Mouse (Mus musculus): ENCODE data around the gene Rprd1b. TPM values are rescaled to one million over a fixed set of nuclear protein-coding genes. Genes with fewer than 3 reads are reported as not detected.

Gene Rprd1b
- total RNA-seq, 2 experiments from 2014 or later, result 34.4 to 57.0 TPM

DNA sequence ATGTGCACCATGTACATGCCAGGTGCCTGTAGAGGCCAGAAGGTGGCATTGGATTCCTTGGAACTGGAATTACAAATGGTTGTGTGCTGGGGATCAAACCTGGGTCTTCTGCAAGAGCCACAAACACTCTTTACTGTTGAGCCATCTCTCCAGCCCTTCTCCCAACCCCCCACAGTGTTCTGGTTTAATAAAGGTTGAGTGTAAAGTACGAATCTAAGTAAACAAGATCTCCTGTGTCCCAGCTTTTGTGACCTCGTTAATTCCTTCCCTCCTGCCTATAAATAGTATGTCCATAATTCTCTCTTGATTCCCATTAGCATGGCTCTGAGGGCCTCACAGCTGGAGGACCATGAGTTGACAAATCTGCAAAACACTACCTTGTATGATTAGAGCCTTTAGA is 49.7 kb downstream of the Rprd1b start:
- no peak for ATAC-seq (replicated peaks; ENCODE audit: low FRiP score, poor library complexity, severe bottlenecking)

DNA sequence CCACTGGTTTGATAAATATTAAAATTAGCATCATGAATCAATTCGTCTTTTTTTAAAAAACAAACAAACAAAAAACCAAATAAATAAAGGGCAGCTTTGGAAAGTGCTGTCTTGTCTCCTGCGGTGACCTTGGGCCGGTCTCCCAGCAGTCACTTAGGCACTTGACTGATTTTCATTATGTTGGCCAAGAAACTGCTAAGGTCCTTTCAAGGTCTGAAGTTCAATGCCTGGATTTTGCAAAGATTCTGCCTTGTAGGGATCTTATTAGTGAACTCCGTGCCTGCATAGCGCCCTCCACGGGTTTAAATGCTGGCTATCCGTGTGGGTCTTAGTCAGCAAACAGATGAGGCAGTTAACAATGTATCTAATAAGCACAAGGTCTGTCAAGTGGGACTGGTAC is 50.7 kb downstream of the Rprd1b start:
- no peak for ATAC-seq (replicated peaks; ENCODE audit: low FRiP score, poor library complexity, severe bottlenecking)

DNA sequence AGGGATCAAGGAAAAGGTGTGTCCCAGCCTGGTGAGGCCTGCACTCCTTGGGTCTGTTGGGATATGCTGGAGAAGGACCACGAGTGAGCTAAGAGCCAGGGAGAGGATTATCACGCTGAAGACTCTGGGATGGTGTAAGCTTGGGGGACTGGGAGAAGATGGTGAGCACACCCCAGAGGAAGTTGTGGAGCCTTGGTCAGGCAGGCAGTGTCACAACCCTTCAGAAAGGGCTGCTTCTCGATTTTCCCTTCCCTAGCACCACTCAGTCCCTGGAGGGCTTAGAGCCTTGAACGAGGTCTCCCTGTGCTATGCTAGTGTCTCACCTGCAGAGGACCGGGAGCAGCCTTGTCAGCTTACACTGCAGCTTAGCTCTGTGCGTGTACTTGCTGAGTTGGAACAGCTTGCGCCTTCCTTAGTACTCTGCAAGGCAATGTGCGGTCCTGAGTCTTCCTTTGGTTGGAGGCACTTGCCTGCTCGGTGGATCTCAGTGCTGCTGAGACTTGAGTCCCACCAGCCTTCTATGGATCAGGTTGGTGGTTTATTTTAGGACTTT is 51.6 kb downstream of the Rprd1b start:
- no peak for ATAC-seq (replicated peaks; ENCODE audit: low FRiP score, poor library complexity, severe bottlenecking)

DNA sequence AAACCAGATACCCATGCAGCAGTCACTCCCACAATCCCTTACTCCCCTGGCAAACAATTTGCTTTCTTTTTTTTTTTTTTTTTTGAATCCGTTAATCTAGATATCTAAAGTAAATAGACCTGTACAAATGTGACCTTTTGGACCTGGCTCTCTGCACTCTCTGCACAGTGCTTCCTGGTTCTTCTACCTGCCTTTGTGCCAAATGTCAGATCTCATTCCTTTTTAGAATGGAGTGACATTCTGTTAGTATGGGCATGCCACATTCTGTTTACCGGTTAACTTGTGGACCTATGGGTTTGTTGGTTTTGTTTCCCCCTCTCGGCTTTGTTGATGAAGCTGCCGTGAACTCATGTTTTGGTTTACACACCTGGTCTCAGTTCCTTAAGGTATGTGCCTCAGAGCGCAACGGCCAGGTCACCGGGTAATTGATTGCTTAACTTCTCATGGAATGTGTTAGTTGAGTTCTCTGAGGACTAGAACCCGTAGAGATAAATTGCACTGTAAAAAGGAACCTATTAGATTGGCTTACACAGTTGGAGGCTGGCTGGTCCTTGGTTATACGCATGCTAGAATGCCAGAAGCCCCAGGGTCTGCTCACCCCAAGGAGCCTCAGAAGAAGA is 52.4 kb downstream of the Rprd1b start:
- ATAC-seq (replicated peaks; ENCODE audit: low FRiP score, poor library complexity, severe bottlenecking), result no peak

DNA sequence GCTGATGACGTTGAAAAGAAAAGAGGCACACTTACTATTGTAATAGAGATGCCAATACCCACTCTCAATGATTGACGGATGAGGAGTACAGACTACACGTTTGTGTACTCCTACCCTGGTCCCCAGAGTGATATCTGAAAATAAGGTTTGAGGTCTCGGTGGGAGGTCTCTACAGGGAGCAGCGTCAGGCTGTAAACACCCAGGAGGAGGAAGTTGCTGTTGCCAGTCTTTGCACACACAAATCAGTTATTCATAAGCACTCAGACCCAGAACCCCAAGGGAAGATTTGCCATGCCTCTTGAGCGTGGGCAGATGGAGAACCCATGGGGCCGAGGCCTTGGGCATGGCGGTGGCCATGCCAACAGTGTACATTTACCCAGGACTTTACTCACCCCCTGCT is 56.2 kb downstream of the Rprd1b start:
- no peak for ATAC-seq (replicated peaks; ENCODE audit: low FRiP score, poor library complexity, severe bottlenecking)

DNA sequence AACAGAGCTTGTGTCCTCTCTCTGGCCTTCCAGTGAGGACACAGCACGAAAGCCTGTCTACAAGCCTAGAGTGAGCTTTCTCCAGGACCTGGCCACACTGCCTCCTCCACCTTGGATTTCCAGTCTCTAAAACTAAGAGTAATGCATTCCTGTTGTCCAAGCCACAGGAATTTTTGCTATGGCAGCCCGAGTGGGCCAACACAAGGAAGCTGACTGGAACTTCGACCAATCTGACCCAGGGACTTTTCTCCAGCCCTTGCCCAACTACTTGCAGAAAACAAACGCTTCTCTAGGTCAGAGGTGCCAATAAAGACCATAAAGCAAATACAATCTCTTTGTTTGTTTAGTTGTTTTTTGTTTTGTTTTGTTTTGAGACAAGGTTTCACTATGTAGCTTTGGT is 61.8 kb downstream of the Rprd1b start:
- ATAC-seq (replicated peaks; ENCODE audit: low FRiP score, poor library complexity, severe bottlenecking), result no peak

DNA sequence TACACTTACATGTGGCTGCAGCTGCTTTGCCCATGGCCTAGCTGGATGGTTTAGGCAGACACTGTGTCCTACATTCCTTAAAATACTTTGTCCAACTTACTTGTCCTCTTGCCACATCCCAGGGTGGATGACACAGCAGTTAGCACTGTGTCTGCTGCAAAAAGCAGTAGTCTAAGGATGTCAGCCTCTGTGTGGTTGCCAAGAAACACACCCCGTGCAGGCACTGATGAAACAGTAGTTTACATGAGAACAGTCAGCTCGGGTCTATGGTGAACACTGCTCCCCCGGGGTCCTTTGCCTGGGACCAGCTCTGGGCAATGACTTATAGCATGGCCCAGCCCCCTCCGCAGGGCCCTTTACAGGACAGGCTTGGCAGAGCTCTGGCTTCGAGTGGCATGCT is 65.0 kb downstream of the Rprd1b start:
- ATAC-seq (replicated peaks; ENCODE audit: low FRiP score, poor library complexity, severe bottlenecking), result no peak

DNA sequence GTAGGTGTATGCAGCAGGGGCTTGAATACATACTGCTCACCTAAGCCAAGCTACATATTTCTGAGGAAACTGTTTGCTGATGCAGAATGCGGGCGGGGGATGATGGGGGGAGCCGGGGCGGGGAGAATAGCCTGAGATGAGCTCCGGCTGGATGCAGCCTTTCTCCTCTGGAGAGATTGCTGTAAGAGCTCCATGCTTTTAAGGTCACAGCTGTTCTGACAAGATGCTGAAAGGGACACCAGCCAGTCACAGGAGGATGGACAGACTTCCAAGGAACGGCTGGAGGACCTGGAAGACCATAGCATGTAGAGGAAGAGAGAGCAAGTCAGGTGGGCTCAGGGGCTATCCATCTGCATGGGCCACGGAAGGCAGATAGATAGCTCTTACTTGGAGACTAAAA is 66.0 kb downstream of the Rprd1b start:
- no peak for ATAC-seq (replicated peaks; ENCODE audit: low FRiP score, poor library complexity, severe bottlenecking)

DNA sequence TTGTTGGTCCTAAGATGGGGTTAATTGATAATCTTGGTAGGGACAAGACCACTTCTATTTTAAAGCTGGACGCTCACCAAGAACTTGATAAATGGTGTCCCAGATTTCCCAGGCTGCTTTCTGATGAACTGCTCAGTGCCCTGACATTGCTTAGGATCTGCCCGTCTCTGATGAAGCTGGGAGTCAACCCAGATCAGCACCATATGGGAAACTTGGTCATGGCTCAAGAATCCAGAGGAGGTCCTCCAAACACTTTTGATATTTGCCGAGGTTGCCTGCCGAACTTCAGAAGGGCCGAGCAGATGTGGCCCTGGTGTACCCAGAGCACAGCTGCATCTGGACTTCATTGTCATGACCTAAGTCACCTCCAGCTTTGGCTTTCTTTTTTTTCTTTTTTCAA is 66.5 kb downstream of the Rprd1b start:
- ATAC-seq (replicated peaks; ENCODE audit: low FRiP score, poor library complexity, severe bottlenecking), result no peak

DNA sequence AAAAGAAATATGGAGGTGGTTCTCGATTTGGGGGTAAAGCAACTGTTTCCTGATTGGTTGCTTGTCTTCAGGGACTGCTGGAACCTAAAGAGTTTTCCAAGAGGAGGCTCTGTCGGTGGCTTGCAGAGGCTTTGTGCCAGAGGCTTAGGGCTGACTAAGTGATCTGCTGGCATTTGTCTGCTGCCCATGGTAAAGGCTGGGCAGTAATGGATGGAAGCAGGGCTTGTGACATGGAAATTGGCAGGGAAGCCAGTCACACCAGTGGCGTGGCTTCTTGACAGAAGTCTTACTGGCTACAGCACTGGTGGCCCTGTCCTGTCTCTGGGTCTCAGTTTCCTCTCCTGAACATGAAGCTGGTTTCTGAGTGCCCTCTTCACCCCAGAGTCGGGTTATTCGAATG is 68.8 kb downstream of the Rprd1b start:
- no peak for ATAC-seq (replicated peaks; ENCODE audit: low FRiP score, poor library complexity, severe bottlenecking)

DNA sequence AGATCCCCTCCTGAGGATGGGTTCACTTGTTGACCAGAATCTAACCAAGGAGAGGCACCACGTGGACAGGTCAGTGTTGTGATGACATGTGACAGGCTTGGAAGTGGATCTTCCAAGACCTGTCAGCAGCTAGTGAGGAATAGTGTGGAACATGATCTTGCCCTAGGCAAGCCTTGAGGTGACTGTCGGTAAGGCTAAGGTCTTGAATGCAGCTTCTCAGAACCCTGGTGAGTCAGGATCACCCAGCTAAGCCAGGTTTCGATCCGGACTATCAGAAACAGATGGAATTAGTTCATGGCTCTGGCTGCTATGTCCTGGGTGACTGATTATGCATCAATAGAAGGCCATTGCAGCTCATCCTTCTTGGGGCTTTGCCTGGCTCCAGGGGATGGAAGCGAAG is 70.4 kb downstream of the Rprd1b start:
- ATAC-seq (replicated peaks; ENCODE audit: low FRiP score, poor library complexity, severe bottlenecking), result no peak

DNA sequence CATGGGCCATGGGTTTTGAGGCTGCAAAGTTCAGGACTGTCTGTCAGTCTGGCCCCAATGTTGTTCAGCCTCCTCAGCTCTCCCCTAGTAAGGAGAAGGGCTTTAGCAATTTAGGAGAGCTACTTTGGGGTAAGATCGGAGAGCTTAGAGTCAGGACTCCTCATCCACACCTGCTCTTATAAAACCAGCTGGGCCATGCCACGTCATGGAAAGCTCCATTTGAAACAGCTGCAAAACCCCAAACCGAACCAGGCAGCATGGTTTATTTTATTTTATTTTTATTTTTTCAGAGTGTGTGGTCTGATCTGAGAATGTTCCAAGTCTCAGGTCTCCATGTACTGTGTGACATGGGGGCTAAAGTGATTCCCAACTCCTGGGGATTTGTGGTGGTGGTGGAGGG is 71.2 kb downstream of the Rprd1b start:
- no peak for ATAC-seq (replicated peaks; ENCODE audit: low FRiP score, poor library complexity, severe bottlenecking)

DNA sequence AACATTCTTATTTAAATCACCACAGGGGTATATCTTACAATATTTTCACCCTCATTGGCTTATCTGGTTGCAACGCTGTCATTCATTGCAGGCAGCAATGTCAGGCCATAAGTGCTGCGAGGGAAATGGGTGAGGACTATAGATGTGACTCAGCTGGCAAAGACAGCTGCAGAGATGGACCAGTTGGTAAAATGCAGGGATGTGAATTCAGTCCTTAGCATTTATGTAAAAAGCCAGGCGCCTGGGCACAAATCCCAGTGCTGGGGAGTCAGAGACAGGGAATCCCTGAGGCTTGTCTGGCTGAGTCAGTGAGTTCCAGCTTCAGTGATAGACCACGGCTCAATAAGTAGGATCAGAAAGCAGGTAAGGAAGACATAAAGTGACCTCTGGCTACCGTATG is 73.5 kb downstream of the Rprd1b start:
- no peak for ATAC-seq (replicated peaks; ENCODE audit: low FRiP score, poor library complexity, severe bottlenecking)

DNA sequence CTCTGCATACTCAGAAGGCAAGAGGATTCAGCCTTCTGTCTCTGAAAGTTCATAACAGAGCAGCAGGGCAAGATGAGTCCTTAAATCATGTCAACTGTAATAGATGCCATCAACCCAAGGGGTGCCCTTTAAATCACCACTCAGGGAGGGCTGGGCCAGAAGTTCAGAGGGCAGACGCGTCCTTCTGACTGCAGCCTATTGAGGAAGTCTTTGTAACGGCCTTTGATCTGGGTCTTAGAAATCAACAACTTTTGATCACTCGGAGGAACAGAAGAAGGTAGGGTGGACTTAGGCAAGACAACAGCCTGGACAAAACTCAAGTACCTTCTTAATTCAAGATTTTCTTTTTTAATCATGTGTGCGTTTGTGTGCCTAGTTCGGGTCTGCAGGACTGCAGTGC is 76.7 kb downstream of the Rprd1b start:
- no peak for ATAC-seq (replicated peaks; ENCODE audit: low FRiP score, poor library complexity, severe bottlenecking)

DNA sequence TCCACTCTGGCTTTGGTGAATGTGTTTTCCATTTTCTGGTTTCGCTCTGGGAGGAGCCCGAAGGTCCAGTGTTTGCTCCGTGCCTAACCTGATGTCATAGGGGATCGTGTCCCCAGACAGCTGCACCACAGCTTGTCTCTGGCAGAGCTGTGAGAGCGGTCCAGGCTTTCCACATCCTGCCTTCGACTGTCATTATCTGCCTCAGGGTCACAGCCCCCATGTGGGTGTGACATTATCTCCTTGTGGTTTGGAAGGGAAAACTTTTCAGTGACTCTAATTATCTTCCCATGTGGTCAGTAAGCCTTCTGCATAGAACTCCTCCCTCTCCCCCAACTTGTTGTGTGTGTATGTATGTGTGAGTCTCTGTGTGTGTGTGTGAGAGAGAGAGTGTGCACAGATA is 77.3 kb downstream of the Rprd1b start:
- ATAC-seq (replicated peaks; ENCODE audit: low FRiP score, poor library complexity, severe bottlenecking), result no peak

DNA sequence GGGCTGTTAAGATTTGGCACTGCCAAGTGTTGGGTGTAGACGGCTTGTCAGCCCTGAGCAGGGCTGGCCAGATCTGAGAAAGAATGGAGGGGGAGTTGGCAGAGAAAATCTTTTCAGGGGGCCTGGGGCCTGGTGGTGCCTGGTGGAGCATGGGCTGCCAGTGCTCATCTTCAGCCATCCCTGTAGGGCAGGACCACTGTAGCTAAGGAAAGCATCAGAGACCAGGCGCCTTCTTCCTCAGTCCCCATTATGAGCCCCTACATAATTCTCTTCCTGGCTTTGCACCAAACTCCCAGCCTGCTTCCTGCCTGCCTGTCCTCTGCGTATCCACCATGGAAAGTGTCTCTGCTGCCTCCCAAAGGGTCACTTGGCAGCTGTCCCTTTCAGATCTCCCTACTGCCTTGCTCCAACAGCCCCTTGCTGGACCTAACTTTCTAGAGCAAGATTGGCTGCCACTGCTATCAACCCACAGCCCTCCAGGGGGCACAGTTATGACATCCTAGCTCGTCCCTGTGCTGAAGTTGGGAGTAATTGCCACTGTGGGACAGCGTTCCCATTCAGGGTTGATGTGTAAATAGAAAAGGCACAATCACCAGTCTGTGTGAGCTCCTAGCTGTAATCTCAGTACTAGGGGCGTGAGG is 78.8 kb downstream of the Rprd1b start:
- ATAC-seq (replicated peaks; ENCODE audit: low FRiP score, poor library complexity, severe bottlenecking), result peak; percentile 70

DNA sequence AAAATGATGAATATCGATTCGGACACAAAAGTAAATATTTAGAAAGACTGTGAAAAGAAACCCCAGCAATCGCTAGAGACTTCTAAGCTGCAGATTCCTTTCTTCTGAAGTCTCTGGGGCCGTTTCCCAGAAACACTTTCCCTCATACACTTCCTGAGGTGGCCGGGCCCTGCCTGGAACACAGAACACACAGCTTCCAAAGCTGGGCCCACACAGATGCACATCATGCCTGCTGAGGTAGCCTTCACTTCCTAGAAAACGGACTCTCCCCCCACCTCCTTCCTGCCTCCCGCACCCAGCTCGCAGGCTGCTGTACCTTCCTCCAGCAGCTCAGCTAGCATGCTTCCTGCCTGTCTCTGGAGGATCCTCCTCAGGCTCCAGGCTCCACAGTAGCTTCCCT is 81.2 kb downstream of the Rprd1b start:
- no peak for ATAC-seq (replicated peaks; ENCODE audit: low FRiP score, poor library complexity, severe bottlenecking)

DNA sequence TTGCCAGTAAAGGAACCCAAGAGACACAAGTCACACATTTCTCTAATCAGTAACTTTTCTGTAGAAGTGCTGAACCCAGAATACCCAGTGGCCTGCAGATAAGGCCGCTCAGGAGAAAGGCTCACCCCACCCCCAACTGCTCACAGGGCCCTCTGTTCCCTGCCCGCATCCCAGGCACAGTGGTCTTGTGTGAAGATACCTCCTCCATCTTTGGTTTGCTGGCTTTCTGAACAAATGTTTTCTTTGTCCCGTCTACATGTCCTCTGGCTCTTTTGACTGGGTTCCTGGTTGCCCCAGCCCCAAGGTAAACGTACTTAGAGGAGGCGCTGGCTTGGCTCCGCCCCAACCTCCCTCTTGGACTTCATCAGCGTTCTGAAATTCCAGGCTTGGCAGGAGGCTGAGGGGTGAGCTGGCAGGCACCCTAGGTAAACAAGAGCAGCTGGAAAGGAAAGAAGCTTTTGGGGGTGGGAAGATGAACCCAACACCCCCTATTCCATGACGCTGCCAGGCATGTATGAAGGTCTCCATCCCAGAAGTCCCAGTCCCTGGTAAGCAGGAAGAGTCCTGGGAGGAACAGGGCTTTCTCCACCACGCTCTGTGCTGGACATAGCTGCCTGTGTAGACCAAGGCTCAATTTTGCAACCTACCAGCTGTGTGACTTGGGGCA is 85.4 kb downstream of the Rprd1b start:
- ATAC-seq (replicated peaks; ENCODE audit: low FRiP score, poor library complexity, severe bottlenecking), result peak; percentile 80

DNA sequence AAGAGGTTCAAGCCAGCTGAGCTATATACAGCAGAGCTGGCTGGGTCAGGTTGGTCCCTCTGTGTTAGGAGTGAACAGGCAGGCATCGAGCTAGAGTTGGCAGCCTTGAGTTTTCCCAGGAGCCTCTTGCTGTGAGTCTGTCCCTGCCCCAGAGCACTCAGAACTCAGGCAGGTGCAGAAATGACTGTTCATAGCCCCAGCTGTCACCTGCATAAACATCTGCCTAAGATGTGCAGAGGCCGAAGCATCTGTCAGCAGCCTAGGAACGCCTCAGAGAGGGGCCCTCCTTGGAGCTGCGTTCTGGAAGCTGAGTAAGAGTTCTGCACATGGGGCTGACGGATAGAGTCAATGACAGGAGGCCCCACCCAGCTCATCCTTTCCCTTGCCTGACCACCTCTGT is 86.6 kb downstream of the Rprd1b start:
- no peak for ATAC-seq (replicated peaks; ENCODE audit: low FRiP score, poor library complexity, severe bottlenecking)

DNA sequence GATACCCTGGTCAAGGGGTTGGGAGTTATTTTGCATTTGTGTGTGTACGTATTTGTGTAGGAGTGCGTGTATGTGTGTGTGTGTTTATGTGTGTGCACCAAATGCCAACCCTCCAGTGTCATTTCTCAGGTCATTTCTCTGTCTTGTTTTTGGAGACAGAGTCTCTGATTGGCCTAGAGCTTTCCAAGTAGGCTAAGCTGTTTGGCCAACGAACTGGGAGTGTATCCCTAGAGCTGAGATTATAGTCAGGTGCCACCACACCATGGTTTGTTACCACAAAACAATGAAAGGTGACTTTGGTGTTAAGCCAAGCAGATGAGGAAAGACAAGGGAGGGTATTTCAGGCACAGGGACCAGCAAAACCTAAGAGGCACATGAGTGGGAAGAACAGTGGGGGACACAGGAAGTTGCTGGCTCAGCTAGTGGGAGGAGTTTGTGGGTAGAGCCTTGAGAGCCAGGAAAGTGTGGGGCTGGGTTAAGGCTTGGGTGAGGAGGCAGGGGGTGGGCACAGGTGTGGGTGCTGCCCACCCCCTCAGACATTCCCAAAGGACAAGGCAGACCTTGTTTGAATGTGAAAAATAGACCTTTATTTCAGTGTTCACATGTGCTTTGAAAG is 87.6 kb downstream of the Rprd1b start:
- ATAC-seq (replicated peaks; ENCODE audit: low FRiP score, poor library complexity, severe bottlenecking), result no peak

DNA sequence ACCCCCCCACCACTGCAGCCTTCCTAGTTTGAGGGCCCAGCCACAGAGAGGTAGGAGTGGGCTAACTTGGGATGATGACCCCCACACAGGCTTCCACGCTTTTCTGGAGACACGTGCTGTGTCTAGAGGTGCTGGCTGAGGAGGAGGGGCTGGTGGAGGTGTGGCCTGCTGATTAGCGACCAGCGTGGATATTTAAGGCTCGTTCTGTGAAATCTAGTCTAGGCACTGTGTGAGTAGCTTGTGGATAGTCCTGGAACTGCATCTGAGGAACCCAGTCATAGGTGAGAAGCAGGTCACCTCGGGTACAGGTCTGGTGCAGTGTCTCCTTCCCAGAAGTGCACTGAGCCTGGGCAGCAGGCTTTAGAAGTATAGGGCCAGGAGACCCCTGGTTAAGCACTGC is 88.4 kb downstream of the Rprd1b start:
- ATAC-seq (replicated peaks; ENCODE audit: low FRiP score, poor library complexity, severe bottlenecking), result no peak
